ENCODE assay signal across 9 mouse cellular contexts in genomic region chr7:7277556-7277955, GRCm38 (mm10). TPM values are rescaled to one million over a fixed set of nuclear protein-coding genes. Genes with fewer than 3 reads are reported as not detected.
DNase-seq lines count a peak whose midpoint lies in the region; ATAC-seq and TF ChIP-seq lines count a peak whose summit lies in the region.
"Not testable (repeated sequence)": the region's sequence is repeated elsewhere in the genome, so short reads cannot be mapped to it uniquely, and the experiment has no call there.
"Had no signal": no experiment of that assay in that cellular context is flagged by ENCODE, and none has a peak within 500 bp of the region (broad histone marks: within the 10 kb centered on the region; RNA-seq: fewer than 3 reads in every experiment).

No protein-coding gene starts in this region.

- H3K27ac ChIP-seq in gastrocnemius, adult 2 months, result peak overlapping the region; percentile 82
- peak overlapping the region; percentile 61 for H3K27ac ChIP-seq in hindbrain, postnatal 0 days
- peak overlapping the region; percentile 28; the same call in 1 of the 2 replicates for H3K27ac ChIP-seq in neural tube, embryonic 14.5 days (ENCODE audit: low read depth, low read length)

- H3K9me3 ChIP-seq in hindbrain, postnatal 0 days (ENCODE audit: low read length); neural tube, embryonic 14.5 days (ENCODE audit: control insufficient read depth, low read length): not testable (repeated sequence)

- not testable (repeated sequence) for H3K27me3 ChIP-seq in hindbrain, postnatal 0 days (ENCODE audit: insufficient read depth, low read length); neural tube, embryonic 14.5 days (ENCODE audit: control insufficient read depth, insufficient read depth, low read length)

- not testable (repeated sequence) for H3K4me1 ChIP-seq in hindbrain, postnatal 0 days (ENCODE audit: insufficient read depth, low read length); neural tube, embryonic 14.5 days (ENCODE audit: control insufficient read depth, insufficient read depth, low read length)

- H3K4me2 ChIP-seq in hindbrain, postnatal 0 days (ENCODE audit: low read depth, low read length), result peak overlapping the region; percentile 47
- peak overlapping the region; percentile 37 for H3K4me2 ChIP-seq in neural tube, embryonic 14.5 days (ENCODE audit: low read depth, low read length)

- DNase-seq in Muller cell, postnatal 12 days (ENCODE audit: inconsistent ontology term), result peak; percentile 79
- DNase-seq in embryo, embryonic 10.5 days (ENCODE audit: low spot score), result peak; percentile 24
- DNase-seq in gastrocnemius, adult 2 months, result peak; percentile 39
- peak; percentile 76 for DNase-seq in hindbrain, postnatal 0 days (ENCODE audit: low spot score)
- DNase-seq in left cerebral cortex, postnatal 4 days, result peak; percentile 67
- DNase-seq in lung, postnatal 10 days, result peak; percentile 28
- DNase-seq in thymus, postnatal 14 days, result peak; percentile 50

- not testable (repeated sequence) for H3K36me3 ChIP-seq in hindbrain, postnatal 0 days (ENCODE audit: insufficient read depth, low read length); neural tube, embryonic 14.5 days (ENCODE audit: control insufficient read depth, insufficient read depth, low read length)

- WGBS in hindbrain, postnatal 0 days, result 36% methylated on average over 24 of the region's 24 CpGs
- WGBS in neural tube, embryonic 14.5 days, result 44% methylated on average over 24 of the region's 24 CpGs

- ATAC-seq in hindbrain, postnatal 0 days, result peak; percentile 80
- ATAC-seq in neural tube, embryonic 14.5 days (ENCODE audit: low read depth), result peak; percentile 73

- not testable (repeated sequence) for TF ChIP-seq CTCF in gastrocnemius, adult 2 months (IDR thresholded peaks at IDR 0.05); hindbrain, postnatal 0 days (IDR thresholded peaks at IDR 0.05; ENCODE audit: low read depth)

- H3K4me3 ChIP-seq in gastrocnemius, adult 2 months, result peak overlapping the region; percentile 86
- H3K4me3 ChIP-seq in hindbrain, postnatal 0 days (ENCODE audit: low read length), result peak overlapping the region; percentile 38
- H3K4me3 ChIP-seq in neural tube, embryonic 14.5 days (ENCODE audit: low read depth, low read length), result peak overlapping the region; percentile 23

- not testable (repeated sequence) for H3K9ac ChIP-seq in hindbrain, postnatal 0 days (replicated peaks; ENCODE audit: low read length)
- H3K9ac ChIP-seq in neural tube, embryonic 14.5 days (replicated peaks; ENCODE audit: low read depth, low read length), result 0 out of 2 replicates have a peak overlapping the region, but pooled peaks have one; percentile 8

- intact Hi-C loops in gastrocnemius, adult 2 months (cut with DNase I), result loop anchor here (5.0 kb wide), 1 partner anchor 335 kb away; no protein-coding TSS in a partner anchor
- intact Hi-C loops in left cerebral cortex, postnatal 4 days (cut with DNase I), result loop anchor here (5.0 kb wide), 1 partner anchor 845 kb away; no protein-coding TSS in a partner anchor

RNA-seq across cellular contexts. Expression of gene Gm45844, which starts 0.5 kb away (rescaled TPM):
- total RNA-seq in gastrocnemius, adult 2 months (2021), result 1 to 10 TPM; 1.7 to 4.1 TPM
- 2.6 and 8.5 TPM in 2 replicates for total RNA-seq in hindbrain, postnatal 0 days (2014; rRNA removed)
- 10.1 and 13.6 TPM in 2 replicates for polyA plus RNA-seq in hindbrain, postnatal 0 days (2015; fragmentation: Nextera tagmentation; extraction: Ambion mirVana)
- total RNA-seq in left cerebral cortex, postnatal 4 days (2021), result 10 to 100 TPM in 1 of 2 experiments, 1 to 10 TPM in 1; 6.8 to 13.2 TPM
- polyA plus RNA-seq in neural tube, embryonic 14.5 days (2014; fragmentation: Nextera tagmentation; extraction: Ambion mirVana), result 9.7 and 16.2 TPM in 2 replicates

RNA-seq across cellular contexts. Expression of gene Clcn4, which starts 23.1 kb away (rescaled TPM):
- 10 to 100 TPM; 29.9 to 37.1 TPM for total RNA-seq in gastrocnemius, adult 2 months (2021)
- total RNA-seq in hindbrain, postnatal 0 days (2014; rRNA removed), result 155 and 166 TPM in 2 replicates
- polyA plus RNA-seq in hindbrain, postnatal 0 days (2015; fragmentation: Nextera tagmentation; extraction: Ambion mirVana), result 188 and 195 TPM in 2 replicates
- 100 to 1,000 TPM; 178 to 182 TPM for total RNA-seq in left cerebral cortex, postnatal 4 days (2021)
- polyA plus RNA-seq in neural tube, embryonic 14.5 days (2014; fragmentation: Nextera tagmentation; extraction: Ambion mirVana), result 188 and 193 TPM in 2 replicates

RNA-seq across cellular contexts. Expression of gene Vmn2r29, which starts 30.4 kb away (rescaled TPM):
- under 1 TPM in 1 of 2 experiments, not detected in 1; 0.08 TPM for total RNA-seq in gastrocnemius, adult 2 months (2021)
- 1.3 and 2.3 TPM in 2 replicates for total RNA-seq in hindbrain, postnatal 0 days (2014; rRNA removed)
- polyA plus RNA-seq in hindbrain, postnatal 0 days (2015; fragmentation: Nextera tagmentation; extraction: Ambion mirVana), result 0.55 and 0.93 TPM in 2 replicates
- 1 to 10 TPM; 2.0 to 2.2 TPM for total RNA-seq in left cerebral cortex, postnatal 4 days (2021)
- 1.0 and 2.5 TPM in 2 replicates for polyA plus RNA-seq in neural tube, embryonic 14.5 days (2014; fragmentation: Nextera tagmentation; extraction: Ambion mirVana)

RNA-seq across cellular contexts. Expression of gene Vmn2r30, which starts 59.9 kb away (rescaled TPM):
- total RNA-seq in gastrocnemius, adult 2 months (2021), result under 1 TPM in 1 of 2 experiments, not detected in 1; 0.05 TPM
- total RNA-seq in hindbrain, postnatal 0 days (2014; rRNA removed), result not detected in 2 replicates
- not detected in 2 replicates for polyA plus RNA-seq in hindbrain, postnatal 0 days (2015; fragmentation: Nextera tagmentation; extraction: Ambion mirVana)
- under 1 TPM in 1 of 2 experiments, not detected in 1; 0.08 TPM for total RNA-seq in left cerebral cortex, postnatal 4 days (2021)
- not detected in 2 replicates for polyA plus RNA-seq in neural tube, embryonic 14.5 days (2014; fragmentation: Nextera tagmentation; extraction: Ambion mirVana)
- total RNA-seq: heart, adult 18-20 months had no signal

Comparison
In these comparisons a context has a peak if more than half of its experiments do, and no peak if none do; other contexts are left out.
1. Peak in every context shown above with its lines: DNase-seq, ATAC-seq, H3K4me3 ChIP-seq and H3K27ac ChIP-seq.
2. DNase-seq: peak in every context shown above with its lines; median percentile 79 in Muller cell, postnatal 12 days; 76 in hindbrain, postnatal 0 days; 67 in left cerebral cortex, postnatal 4 days; 50 in thymus, postnatal 14 days; 39 in gastrocnemius, adult 2 months; 28 in lung, postnatal 10 days; 24 in embryo, embryonic 10.5 days.
3. H3K27ac ChIP-seq: peak in every context shown above with its lines; median percentile 82 in gastrocnemius, adult 2 months; 61 in hindbrain, postnatal 0 days; 28 in neural tube, embryonic 14.5 days.
4. H3K4me3 ChIP-seq: peak in every context shown above with its lines; median percentile 86 in gastrocnemius, adult 2 months; 38 in hindbrain, postnatal 0 days; 23 in neural tube, embryonic 14.5 days.